Mouse (Mus musculus): Measurements from ENCODE around the gene Olfr667.

GRCm38 (mm10) chr7:104962520-104962919 is 41.2 kb upstream of the Olfr667 start, which contains the start of gene Olfr670:
- TF ChIP-seq POLR2AphosphoS2 (IDR thresholded peaks at IDR 0.05; ENCODE audit: insufficient read length, low read depth): no peak
- TF ChIP-seq MAX (IDR thresholded peaks at IDR 0.05; ENCODE audit: low read depth): no peak
- TF ChIP-seq MYOD1 (IDR thresholded peaks at IDR 0.05; ENCODE audit: control insufficient read depth in 1 of 3, insufficient read length in 2 of 3, low read depth in 2 of 3): no peak
- TF ChIP-seq USF1 (IDR thresholded peaks at IDR 0.05; ENCODE audit: low read depth): no peak
- TF ChIP-seq POLR2A (IDR thresholded peaks at IDR 0.05; ENCODE audit: insufficient read length, low read depth): no peak
